Mouse (Mus musculus) c-Kit-positive CD71-negative TER-119-negative erythroid progenitor cells, embryonic 14.5 days (primary cell): ENCODE results near the gene RPS10-NUDT3.
"Not testable (repeated sequence)": the region's sequence is repeated elsewhere in the genome, so short reads cannot be mapped to it uniquely, and the experiment has no call there.

Source experiments
- DNase-seq: peaks from one replicate; pipeline ENCODE4 v3.0.0-alpha.2; 2013; ENCODE audit warnings: low read depth

Gene RPS10-NUDT3

GRCm38 (mm10) chr17:27642491-27643062 lies 7.6 kb upstream of the RPS10-NUDT3 start:
- no peak for DNase-seq

- not testable (repeated sequence) for DNase-seq
These were observed 4.8 kb upstream of the RPS10-NUDT3 start for GRCm38 (mm10) chr17:27639851-27640250.

- DNase-seq, result no peak
These were observed 3.9 kb upstream of the RPS10-NUDT3 start for GRCm38 (mm10) chr17:27638921-27639332.

GRCm38 (mm10) chr17:27637333-27637732 lies 2.3 kb upstream of the RPS10-NUDT3 start:
- no peak for DNase-seq

GRCm38 (mm10) chr17:27636132-27637020 lies 1.4 kb upstream of the RPS10-NUDT3 start, which contains the start of gene Rps10:
Gene Rps10, minus strand, starts transcription at chr17:27636669.
- DNase-seq, result no peak

- DNase-seq, result not testable (repeated sequence)
These were observed 517 bp upstream of the RPS10-NUDT3 start for GRCm38 (mm10) chr17:27635575-27635903.

- DNase-seq, result peak; percentile 79
These were observed 5.6 kb downstream of the RPS10-NUDT3 start for GRCm38 (mm10) chr17:27629249-27630020.

- DNase-seq, result no peak
These were observed 6.6 kb downstream of the RPS10-NUDT3 start for GRCm38 (mm10) chr17:27628376-27628775.

- DNase-seq, result no peak
These were observed 7.6 kb downstream of the RPS10-NUDT3 start for GRCm38 (mm10) chr17:27627451-27627850.

GRCm38 (mm10) chr17:27626681-27627080 lies 8.3 kb downstream of the RPS10-NUDT3 start:
- no peak for DNase-seq

- DNase-seq, result no peak
These were observed 9.4 kb downstream of the RPS10-NUDT3 start for GRCm38 (mm10) chr17:27625455-27626251.

- DNase-seq, result peak; percentile 81
These were observed 11.4 kb downstream of the RPS10-NUDT3 start, which contains the start of gene Nudt3 for GRCm38 (mm10) chr17:27623360-27624326. Gene Nudt3, minus strand, starts transcription at chr17:27623495.

- DNase-seq, result no peak
These were observed 12.2 kb downstream of the RPS10-NUDT3 start for GRCm38 (mm10) chr17:27622611-27623359.

GRCm38 (mm10) chr17:27621705-27622531 lies 13.1 kb downstream of the RPS10-NUDT3 start:
- no peak for DNase-seq

GRCm38 (mm10) chr17:27621161-27621560 lies 13.9 kb downstream of the RPS10-NUDT3 start:
- no peak for DNase-seq

GRCm38 (mm10) chr17:27615388-27615787 lies 19.6 kb downstream of the RPS10-NUDT3 start:
- DNase-seq, result no peak

- DNase-seq, result no peak
These were observed 22.0 kb downstream of the RPS10-NUDT3 start for GRCm38 (mm10) chr17:27613016-27613415.

GRCm38 (mm10) chr17:27611994-27612393 lies 23.0 kb downstream of the RPS10-NUDT3 start:
- DNase-seq, result no peak

GRCm38 (mm10) chr17:27611519-27611884 lies 23.5 kb downstream of the RPS10-NUDT3 start:
- DNase-seq, result no peak
